Mouse (Mus musculus) E14TG2a.4 (cell line): ENCODE results near the gene Bbs9.

Experiments
- H3K27me3 ChIP-seq: 2 replicates; pipeline ENCODE4 v1.6.1; 2014; ENCODE audit warnings: low read length, control low read depth; ENCODE audit not compliant: insufficient read depth
- H3K36me3 ChIP-seq: 2 replicates; pipeline ENCODE4 v1.6.1; 2014; ENCODE audit warnings: low read length, control low read depth; ENCODE audit not compliant: insufficient read depth
- H3K4me1 ChIP-seq: replicated peaks from 2 replicates; pipeline ENCODE4 v1.6.1; 2014; ENCODE audit warnings: low read depth, low read length, control low read depth
- H3K4me3 ChIP-seq: replicated peaks from 2 replicates; pipeline ENCODE4 v1.5.1; 2014; ENCODE audit warnings: mild to moderate bottlenecking, low read length
- H3K9me3 ChIP-seq: 2 replicates; pipeline ENCODE4 v1.6.1; 2014; ENCODE audit warnings: low read length, control low read depth
- CTCF ChIP-seq: conservative IDR thresholded peaks from 2 replicates; pipeline ENCODE4 v1.5.1; 2014; ENCODE audit warnings: low read length
- NANOG ChIP-seq: IDR thresholded peaks from 2 replicates; pipeline ENCODE4 v1.6.1; 2014; ENCODE audit warnings: borderline replicate concordance, low read length, mixed read lengths
- POU5F1 ChIP-seq: IDR thresholded peaks from 2 replicates; pipeline ENCODE4 v1.6.1; 2014; ENCODE audit warnings: low read length, borderline replicate concordance

Gene Bbs9

DNA sequence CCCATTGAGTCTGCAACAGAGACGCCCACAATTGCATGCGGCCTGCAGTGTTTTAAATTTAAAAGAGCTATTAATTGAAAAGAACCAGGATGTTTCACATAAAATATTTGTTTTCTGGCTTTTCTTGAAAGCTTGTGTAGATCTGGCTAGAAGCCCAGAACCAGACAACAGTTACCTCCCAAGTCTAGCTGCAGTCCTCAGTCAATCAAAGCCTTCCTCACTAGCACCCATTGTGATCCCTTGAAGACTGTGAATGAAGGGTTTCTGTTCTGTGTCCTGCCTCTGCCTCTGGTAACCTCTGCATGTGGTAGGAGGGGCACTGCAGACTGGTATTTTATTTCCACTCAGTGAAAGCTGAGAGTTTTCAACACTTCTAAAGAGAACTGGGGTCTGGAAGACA, 27.5 kb downstream of the Bbs9 start:
- H3K36me3 ChIP-seq: peaks cover 10% of the 10 kb centered on the region

DNA sequence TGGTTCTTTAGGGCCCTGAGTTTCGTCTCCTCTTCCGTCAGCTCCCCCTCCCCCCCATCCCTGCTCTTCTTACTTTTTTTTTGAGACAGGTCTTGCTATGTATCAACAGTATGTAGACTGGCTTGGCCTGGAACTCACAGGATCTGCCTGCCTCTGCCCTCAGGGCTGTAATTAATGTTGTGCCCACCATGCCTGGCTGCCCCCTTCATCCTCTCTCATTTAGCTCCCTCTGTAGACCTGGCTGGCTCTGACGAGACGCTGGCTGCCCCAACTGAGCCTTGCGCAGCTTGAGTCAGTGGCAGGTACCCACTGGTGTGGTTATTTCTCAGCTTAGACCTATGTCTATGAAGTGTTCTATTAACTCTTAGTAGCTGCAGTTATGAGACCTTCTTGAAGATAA, 28.1 kb downstream of the Bbs9 start:
- Histone ChIP-seq H3K4me1 (peaks cover 8% of the 10 kb centered on the region; the same call in 1 of the 2 replicates), H3K4me3 (no peak overlapping the region), H3K27me3 (no peaks in the 10 kb centered on the region), H3K36me3 (peaks cover 10% of the 10 kb centered on the region), H3K9me3 (no peaks in the 10 kb centered on the region)
- TF ChIP-seq NANOG (no peak), CTCF (no peak), POU5F1 (no peak)

More for the DNA sequence above, 27.5 kb downstream of the Bbs9 start:
- Histone ChIP-seq H3K27me3 (no peaks in the 10 kb centered on the region), H3K4me1 (peaks cover 8% of the 10 kb centered on the region; the same call in 1 of the 2 replicates), H3K9me3 (no peaks in the 10 kb centered on the region), H3K4me3 (no peak overlapping the region)
- no peak for TF ChIP-seq POU5F1
- no peak for TF ChIP-seq CTCF
- no peak for TF ChIP-seq NANOG

DNA sequence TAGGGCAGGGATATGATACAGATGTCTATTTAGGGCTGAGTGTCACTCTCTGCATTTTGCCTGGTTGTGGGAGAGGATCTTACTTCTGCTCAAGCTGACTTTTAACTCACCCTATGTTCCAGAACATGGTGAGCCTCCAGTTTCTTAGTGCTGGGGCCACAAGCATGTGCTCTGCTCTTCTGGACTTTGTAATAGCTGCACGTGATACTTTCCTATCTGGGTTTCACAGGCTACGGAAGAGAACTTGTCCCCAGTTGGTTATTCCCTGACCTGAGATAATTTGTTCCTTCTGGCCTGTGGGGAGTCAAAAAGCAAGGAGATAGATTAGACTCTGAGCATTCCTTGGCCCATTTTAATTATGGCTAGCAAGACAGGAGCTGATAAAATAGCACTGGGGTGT, 30.1 kb downstream of the Bbs9 start:
- peaks cover 3% of the 10 kb centered on the region; the same call in 1 of the 2 replicates for H3K36me3 ChIP-seq
- H3K27me3 ChIP-seq: no peaks in the 10 kb centered on the region
- H3K4me1 ChIP-seq: peaks cover 19% of the 10 kb centered on the region
- TF ChIP-seq POU5F1 (no peak), CTCF (no peak), NANOG (no peak)
- no peaks in the 10 kb centered on the region for H3K9me3 ChIP-seq
- H3K4me3 ChIP-seq: no peak overlapping the region

DNA sequence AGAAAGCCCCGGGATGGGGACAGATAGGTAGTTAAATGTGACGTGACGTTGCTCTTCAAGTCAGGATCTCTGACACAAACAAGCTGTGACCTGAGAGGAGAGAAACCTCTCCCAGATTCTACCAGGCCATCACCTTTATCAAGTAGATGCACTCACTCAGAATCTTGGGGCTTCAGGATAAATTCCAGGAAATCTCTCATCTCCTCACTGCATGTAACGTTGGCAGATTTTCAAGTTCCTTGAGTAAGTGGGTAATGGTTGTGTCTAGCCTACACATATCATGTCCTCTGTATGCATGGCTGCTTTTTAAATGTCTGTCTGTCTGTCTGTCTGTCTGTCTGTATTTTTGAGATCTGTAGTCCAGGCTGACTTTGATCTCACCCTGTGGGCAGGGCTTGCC, 39.6 kb downstream of the Bbs9 start:
- no peaks in the 10 kb centered on the region for H3K36me3 ChIP-seq
- TF ChIP-seq NANOG (no peak), CTCF (no peak), POU5F1 (no peak)
- no peak overlapping the region for H3K4me3 ChIP-seq
- no peaks in the 10 kb centered on the region for H3K27me3 ChIP-seq
- H3K4me1 ChIP-seq: peaks cover 7% of the 10 kb centered on the region; the same call in 1 of the 2 replicates
- H3K9me3 ChIP-seq: no peaks in the 10 kb centered on the region

DNA sequence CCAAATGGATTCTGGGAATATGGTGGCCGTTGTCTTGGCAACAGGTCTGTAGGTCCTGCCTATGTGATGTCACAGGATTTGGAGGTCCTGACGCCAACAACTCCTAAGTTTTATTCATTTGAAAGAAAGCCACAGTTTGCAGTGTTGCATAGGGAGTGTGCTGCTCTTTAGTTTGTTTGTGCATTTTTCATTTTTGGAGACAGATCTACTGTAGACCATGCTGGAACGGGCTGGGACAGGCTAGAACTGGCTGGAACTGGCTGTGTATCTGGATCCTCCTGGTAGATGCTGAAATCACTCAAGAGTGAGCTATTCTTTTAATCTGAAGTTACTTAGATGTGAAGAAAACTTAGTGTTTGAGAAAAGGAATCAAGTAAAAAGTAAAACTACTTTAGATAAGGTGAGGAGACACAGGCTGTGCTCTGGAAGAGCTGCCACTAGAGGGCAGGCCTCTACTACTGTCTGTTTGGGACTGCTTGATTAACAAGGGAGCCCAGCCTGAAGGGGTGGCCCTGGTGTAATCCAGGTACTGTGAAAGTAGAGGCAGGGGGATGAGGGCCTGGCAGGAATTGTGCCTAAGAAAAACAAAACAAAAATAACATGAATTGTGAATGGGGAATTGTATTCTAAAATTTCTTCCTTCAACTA, 43.0 kb downstream of the Bbs9 start:
- no peak overlapping the region for H3K4me3 ChIP-seq
- H3K4me1 ChIP-seq: no peaks in the 10 kb centered on the region
- H3K36me3 ChIP-seq: no peaks in the 10 kb centered on the region
- TF ChIP-seq NANOG (no peak), CTCF (peak; percentile 80)
- H3K9me3 ChIP-seq: peaks cover 14% of the 10 kb centered on the region
- H3K27me3 ChIP-seq: no peaks in the 10 kb centered on the region

DNA sequence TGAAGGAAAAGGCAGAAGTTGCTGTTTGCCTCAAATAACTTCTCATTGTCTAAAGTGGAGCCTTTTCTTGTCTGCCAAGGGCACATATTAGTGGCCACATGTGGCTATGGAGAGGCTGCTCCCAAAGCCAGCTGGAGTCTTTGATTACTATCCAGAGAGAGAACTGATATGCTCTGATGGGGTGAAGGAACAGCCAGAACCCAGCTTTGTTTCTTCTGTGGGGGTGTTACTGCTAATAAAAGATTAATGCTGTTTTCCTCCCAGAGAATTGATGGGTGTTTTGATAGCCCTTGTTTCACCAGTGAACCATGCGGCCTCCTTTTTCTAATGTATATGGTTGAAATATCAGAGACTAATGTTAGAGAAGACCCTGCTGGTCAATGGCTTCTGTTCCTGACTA, 47.9 kb downstream of the Bbs9 start:
- TF ChIP-seq POU5F1 (no peak), CTCF (no peak), NANOG (no peak)
- Histone ChIP-seq H3K4me1 (no peaks in the 10 kb centered on the region), H3K4me3 (no peak overlapping the region), H3K36me3 (no peaks in the 10 kb centered on the region), H3K9me3 (peaks cover 14% of the 10 kb centered on the region), H3K27me3 (no peaks in the 10 kb centered on the region)

DNA sequence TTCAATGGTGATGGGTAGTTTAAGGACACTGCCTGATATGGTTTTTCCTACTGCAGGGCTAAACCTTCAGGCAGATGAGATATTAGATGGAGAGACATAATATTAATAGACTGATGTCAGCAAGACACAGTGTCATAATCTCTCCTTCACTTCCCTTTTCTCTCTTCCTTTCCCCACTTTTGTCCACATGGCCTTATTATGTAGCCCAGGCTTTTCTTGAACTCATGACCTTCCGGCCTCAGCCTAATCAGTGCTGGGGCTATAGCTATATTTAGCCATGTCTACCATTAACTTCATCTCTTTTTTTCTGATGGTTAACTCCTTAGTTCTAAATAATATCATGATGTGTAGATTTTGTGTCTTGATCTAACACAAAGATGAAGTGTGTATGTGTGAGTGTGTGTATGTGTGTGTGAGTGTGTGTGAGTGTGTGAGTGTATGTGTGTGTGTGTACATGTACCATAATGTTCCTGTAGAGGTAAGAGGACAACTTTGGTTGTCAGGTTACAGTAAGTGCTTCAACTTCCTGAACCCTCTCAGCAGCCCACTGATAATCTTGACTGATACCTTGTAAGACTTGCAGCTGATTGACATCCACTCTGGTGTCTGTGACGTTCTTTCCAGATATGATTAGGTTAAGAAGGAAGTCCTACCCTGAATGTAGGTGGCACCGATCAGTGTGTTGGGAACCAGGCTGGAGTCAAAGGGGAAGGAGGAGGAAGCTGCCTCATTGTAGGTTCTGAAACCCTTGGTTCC, 55.4 kb downstream of the Bbs9 start:
- no peaks in the 10 kb centered on the region for H3K36me3 ChIP-seq

DNA sequence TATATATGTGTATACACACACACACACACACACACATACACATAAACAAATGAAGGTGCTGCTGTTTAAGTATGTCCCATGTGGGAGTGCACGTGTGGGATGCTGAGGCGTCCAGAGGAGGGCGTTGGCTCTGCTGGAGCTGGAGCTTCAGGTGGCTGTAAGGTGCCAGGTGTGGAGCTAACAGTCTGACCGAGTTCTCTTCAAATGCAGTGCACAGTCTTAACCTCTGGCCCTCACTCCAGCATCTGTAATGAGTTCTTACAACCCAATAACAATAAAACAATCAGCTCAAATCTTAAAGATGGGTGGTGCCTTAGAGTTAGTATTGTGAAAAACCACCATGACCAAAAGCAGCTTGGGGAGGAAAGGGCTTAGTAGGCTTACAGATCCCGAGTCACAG, 56.6 kb downstream of the Bbs9 start:
- Histone ChIP-seq H3K36me3 (no peaks in the 10 kb centered on the region), H3K4me3 (no peak overlapping the region), H3K27me3 (no peaks in the 10 kb centered on the region), H3K4me1 (no peaks in the 10 kb centered on the region), H3K9me3 (no peaks in the 10 kb centered on the region)
- no peak for TF ChIP-seq NANOG
- TF ChIP-seq POU5F1: no peak
- TF ChIP-seq CTCF: no peak

More for the DNA sequence above, 55.4 kb downstream of the Bbs9 start:
- no peak for TF ChIP-seq POU5F1
- TF ChIP-seq CTCF: no peak
- no peak for TF ChIP-seq NANOG
- no peaks in the 10 kb centered on the region for H3K9me3 ChIP-seq
- no peaks in the 10 kb centered on the region for H3K4me1 ChIP-seq
- no peaks in the 10 kb centered on the region for H3K27me3 ChIP-seq
- H3K4me3 ChIP-seq: no peak overlapping the region
